Mouse (Mus musculus) yolk sac, embryonic 10.5 days (tissue): Measurements from ENCODE around the gene Rftn2.

Experiments
- DNase-seq: peaks from one replicate; pipeline ENCODE4 v3.0.0-alpha.2; 2017; ENCODE audit warnings: low spot score

Rftn2 gene

DNA sequence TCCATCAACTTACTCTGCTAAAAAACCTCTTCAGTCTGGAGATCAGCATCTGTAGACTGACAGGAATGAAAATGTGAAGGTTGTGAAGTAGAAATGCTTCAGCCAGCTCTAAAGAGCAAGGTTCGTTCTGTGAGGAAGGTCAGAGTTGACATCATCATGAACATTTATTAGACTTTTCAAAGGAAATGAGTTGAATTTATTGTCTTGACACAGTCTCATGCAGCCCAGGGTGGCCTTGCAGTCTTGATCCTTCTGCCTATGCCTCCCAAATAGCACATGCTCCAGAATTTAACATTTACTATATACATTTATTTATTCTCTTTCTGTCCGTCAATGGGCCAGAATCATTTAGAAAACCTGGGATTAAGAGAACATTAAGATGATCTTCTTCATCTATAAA, 103.0 kb downstream of the Rftn2 start:
- DNase-seq = no peak

- no peak for DNase-seq
These were observed 103.5 kb downstream of the Rftn2 start for GRCm38 (mm10) chr1:55123046-55123445.
